Mouse (Mus musculus) CD4-positive, CD25-positive, alpha-beta regulatory T cell, adult 2 months (primary cell): ENCODE measurements at regions not wholly inside any gene's neighbourhood (a gene's known extent, or its start where the extent isn't known, plus 50 kb on each side); places are given as distances from the start of the nearest gene placed in this dataset.

Source experiments
- DNase-seq: peaks from one replicate; pipeline ENCODE4 v3.0.0-alpha.2; 2012; ENCODE audit warnings: low read depth, low spot score

DNA sequence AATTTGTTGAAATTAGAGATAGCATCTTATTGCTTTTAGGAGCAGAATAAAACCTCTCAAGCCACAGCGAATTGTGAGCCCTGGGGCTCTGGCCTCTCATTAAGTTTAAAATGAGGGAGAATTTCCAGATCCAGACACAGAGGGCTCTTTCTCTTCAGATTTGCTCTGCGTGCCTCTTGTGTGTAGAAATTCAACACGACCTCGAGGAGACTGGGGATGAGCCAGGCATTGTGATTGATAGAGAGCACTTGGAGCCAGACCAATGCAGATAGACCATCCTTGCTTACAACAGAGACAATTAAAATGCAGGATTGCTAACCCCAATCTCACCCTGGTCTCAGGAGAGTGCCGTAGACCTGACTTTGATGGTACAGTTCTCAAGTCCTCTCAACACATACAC, 121.9 kb upstream of the Gas1 start:
- DNase-seq: no peak

DNA sequence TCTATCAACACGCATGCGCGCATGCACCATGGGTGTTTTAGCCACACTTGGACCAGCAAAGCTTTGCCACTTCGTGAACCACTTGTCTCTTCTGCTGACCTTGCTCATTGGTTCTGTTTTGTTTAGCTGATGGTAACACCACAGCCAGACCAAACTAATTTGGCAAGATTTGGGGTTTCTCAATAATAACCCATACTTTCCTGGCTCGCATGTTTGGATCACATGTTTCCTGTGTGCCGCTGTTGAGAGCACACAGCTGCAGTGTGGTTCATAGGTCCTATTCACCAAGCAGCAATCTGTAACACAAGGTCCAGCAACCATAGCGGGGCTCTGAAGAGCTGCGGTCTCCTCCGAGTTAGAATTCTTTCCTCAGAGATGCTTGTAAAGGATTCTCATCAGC, 126.4 kb upstream of the Gas1 start:
- no peak for DNase-seq

DNA sequence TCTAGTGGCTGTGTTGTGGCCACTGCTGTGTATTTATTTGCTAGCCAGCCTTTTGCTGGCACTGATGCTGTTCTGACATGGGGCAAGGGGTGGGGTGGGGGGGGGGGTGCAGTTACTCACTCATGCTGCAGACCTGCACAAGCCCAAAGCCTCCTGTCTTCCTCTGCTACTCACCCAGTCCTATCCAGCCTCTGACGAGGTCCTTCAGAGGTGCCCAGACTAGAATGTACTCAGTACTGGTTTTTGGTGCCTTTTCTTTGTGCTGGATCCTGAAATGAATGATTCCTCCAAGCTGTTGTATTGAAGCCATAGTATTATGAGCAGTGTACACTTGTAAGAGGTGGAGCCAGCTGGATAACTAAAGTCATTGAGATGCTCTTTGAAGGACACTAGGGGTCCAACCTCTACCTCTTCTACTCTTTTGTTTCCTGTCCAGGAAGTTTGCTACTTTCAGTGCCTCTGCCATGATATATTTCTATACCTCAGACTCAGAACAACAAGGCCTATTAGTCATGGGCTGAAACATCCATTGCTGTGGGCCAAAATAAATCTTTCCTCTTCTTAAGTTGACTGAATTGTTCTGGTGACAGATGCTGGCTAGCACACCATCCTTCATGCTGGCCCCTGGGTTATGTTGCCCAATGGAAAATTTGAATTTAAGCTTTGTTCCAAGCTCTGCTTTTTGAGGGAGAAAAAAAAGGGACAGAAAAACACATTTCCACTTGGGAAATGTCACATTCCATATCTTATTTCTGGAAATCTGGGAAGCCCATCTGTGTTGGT, 128.1 kb upstream of the Gas1 start:
- no peak for DNase-seq

DNA sequence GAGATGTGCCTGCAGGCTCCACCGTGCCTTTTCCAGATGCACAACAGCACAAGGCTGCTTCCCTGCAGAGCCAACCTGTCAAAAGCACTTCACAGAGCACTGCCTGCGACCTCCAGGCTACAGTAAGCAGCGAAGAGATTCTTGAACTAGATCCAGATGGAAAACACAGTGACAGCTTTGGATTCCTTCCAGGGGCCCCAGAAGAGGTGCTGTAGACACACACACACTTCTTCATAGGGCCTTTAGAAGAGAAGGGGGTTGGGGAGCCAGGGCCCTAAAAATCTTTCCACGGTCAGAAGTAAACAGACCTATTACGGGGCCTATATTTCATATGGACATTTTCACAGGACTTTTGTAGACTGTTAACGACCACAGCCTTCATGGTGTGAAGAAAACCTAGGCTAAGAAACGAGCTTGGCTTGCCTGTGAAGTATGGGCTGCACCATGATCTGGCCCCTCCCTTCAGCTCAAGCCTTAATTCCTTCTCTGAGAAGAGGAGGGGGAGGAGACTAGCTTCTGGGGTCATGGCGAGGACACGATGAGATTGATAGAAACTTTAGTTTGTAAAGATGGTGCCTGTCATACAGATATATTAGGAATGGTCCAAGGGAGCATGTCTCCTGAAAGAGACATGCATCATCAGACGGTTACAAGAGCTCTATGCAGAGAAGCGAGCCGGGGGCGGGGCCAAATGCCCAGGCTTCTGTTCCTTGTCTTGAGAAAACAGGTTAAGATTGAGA, 131.1 kb upstream of the Gas1 start:
- DNase-seq: no peak

DNA sequence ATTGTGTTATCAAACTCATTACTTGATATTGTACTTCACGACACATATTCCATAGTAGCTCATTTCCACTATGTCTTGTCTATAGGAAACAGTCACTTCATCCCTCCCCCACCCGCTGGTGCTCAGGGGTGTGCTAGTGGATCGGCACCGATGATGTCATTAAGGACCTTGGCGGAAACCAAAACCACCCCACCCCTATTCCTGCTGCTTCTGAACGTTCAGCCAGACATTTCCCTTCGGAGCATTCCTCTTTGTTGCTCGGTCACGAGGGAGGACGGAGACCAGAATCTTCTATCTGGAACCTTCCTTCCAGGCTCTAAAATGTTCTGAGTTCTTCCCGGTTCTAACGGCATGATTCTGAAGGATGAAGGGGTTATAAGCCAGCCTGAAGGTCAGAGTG, 132.3 kb upstream of the Gas1 start:
- no peak for DNase-seq

GRCm38 (mm10) chr13:60309926-60310325, 132.8 kb upstream of the Gas1 start:
- DNase-seq: no peak

DNA sequence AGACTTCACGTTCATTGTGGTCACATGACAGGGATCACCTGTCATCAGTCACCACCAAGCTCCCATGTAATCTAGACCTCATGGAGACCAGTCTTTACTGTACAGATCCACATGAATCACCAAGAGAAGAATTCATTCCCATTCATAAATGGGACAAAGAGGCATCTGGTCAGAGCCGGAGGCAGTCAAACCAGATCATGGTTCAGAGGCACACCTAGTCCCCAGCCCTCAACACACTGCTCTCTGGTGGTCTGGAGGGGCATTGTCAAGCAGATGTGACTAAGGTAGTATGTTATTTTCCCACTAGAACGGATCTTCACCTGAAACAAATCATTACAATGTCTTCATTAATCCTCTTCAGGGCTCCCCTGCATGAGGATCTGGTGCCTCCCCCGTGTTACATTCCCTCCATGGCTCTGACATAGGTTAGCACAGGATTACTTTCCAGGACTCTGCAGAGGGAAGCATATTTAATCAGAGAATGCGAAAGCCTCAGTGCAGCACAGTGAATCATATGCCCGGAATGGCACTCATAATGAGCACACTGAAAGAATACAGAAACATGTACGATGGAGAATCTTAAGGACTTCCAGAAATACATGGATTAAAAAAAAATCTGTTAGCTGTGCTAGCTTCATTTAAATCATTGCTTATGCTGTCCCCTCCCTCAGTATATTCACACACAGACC, 135.4 kb upstream of the Gas1 start:
- no peak for DNase-seq

DNA sequence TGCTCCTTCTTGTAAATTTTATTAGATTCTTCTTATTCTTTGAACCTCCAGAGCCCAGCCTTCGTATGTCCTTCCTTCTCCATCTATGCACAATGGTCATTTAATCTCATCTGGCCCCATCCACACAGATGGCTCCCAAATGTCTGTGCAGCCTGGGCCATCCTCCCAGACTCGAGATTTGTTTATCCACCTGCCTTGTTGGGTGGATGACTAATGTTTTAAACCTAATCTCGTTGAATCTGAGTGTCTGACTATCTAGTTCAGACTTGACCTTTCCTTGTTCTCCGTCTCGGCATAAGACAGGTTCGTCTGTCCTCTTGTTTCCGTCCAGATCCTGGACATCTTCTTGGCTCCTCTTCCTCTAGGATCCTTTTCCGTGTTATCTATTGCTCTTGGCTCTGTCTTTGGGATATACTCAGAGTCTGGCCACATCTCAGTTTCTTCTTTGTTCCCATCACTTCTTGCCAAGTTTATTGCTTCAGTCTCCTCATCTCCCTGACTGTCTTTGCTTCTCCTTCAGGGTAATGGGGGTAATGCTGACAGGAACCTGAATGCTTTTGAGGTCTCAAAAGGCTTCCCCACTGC, 141.4 kb upstream of the Gas1 start:
- DNase-seq: no peak

- DNase-seq: no peak
These were observed 142.1 kb upstream of the Gas1 start for GRCm38 (mm10) chr13:60319268-60319667.

- no peak for DNase-seq
These were observed 142.9 kb upstream of the Gas1 start for GRCm38 (mm10) chr13:60319861-60320602.

DNA sequence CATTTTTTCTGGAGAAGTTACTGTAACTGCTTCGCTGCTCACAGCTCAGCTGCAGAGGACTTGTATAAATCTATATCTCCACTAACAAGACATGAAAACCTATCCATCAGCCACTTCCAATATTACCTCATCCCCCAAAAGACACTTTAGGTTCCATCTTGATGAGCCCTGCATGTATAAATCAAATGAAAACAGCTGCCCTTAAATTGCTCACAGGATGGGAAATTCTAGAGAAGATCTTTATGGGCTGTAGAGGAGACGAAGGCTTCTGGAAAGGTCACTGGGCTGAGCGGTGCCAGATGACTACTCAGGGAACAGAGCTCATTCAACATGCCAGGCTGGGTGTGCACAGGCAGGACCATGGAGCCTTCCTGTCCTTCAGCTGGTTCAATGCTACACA, 145.4 kb upstream of the Gas1 start:
- no peak for DNase-seq

GRCm38 (mm10) chr13:60330475-60331258, 153.5 kb upstream of the Gas1 start:
- DNase-seq: no peak

DNA sequence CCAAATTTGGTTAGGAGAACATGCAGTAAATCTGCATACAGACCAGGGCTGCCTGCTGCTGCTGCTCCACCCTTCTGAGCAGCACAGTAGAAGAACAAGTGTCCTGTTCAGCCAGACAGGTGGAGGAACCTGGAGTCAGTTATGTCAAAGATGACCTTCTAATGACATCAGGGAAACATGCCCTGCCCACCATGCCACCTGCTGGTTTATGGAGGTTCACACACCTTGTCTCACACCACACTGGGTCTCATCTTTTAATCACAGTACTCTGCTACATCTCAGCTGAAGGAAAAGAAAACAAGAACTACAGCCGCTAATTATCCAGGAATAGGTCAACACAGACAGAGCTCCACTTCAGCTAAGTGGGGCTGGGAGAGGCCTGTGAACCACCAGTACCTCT, 159.0 kb upstream of the Gas1 start:
- DNase-seq: no peak

GRCm38 (mm10) chr13:60337383-60337782, 160.2 kb upstream of the Gas1 start:
- no peak for DNase-seq

DNA sequence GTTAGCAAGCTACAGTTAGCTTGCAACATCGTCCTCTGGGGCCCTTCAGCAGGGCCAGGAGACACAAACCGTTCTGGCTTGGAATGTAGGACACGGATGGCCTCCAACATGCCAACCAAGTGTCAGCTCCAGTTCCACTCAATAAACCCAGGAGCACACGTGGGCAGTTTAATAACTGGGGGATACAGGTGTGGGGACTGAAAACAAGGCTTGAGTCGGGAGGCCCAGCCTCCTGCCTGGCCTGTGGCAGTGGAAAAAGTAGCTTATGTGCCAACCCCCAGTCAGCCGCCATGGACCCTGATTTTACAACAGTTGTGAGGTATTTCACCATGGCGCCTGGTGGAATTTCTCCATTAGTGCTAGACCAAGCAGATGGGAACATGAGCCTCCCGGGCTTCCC, 160.9 kb upstream of the Gas1 start:
- DNase-seq: no peak

- DNase-seq: no peak
These were observed 162.9 kb upstream of the Gas1 start for GRCm38 (mm10) chr13:60340068-60340467.

GRCm38 (mm10) chr13:60347881-60348280, 170.7 kb upstream of the Gas1 start:
- DNase-seq: no peak

DNA sequence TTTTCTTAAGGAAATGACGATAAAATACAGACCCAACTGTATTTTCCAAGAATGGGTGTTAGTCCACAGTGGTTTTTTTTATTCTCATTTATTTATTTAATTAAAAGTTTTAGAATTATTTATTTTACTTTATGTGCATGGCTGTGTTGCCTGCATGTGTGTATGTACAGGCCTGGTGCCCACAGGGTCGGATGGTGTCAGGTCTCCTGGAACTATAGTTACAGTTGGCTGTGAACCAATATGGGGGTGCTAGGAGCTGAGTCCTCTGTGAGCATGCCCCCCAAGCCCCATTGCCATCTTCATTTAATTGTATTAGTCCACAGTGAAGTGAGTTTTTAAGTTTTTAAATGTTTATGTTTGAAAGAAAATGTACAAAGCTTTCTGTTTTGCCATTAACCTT, 171.3 kb upstream of the Gas1 start:
- no peak for DNase-seq

DNA sequence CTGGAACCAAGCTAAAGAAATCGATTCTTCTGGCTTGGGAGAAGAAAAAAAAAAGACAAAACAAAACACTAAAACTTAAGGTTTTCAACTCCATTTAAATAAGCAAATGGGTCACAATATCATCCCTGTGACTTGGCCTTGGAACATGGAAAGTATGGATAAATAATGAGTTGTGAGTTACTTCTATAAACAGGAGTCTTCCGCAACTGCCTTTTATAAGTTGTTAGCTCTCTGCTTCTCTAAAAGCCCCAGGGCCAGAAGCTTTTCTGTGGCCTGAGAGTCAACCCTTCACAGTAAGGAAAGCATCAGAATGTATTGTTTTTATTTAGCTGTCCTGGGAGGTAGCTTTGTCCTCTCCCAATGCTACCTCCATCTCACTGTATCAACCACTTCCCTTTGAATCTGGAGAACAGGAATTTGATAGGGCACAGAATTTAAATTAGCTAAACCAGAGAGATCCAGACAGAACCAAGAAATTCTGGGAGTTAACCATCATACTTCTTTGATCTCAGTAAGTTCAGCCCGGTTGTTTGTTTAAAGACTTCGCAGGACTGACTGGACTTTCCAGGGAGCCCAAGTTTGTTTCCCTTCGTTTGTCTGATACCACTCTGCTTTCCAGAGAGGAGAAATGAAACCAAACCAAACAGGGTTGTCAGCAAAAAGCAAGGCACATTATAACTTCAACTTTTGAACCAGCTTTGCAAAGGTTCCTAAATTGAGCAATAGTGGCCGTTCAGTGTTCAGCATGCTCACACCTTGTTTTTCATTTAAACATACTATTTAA, 178.7 kb upstream of the Gas1 start:
- no peak for DNase-seq
